Mouse (Mus musculus) cerebellum, adult 11 months (tissue): Measurements from ENCODE around the gene Dnajc19.
"Not testable (repeated sequence)": the region's sequence is repeated elsewhere in the genome, so short reads cannot be mapped to it uniquely, and the experiment has no call there.

ENCODE experiments used
- DNase-seq: peaks from one replicate; pipeline ENCODE4 v3.0.0; 2022

The Dnajc19 gene

DNA sequence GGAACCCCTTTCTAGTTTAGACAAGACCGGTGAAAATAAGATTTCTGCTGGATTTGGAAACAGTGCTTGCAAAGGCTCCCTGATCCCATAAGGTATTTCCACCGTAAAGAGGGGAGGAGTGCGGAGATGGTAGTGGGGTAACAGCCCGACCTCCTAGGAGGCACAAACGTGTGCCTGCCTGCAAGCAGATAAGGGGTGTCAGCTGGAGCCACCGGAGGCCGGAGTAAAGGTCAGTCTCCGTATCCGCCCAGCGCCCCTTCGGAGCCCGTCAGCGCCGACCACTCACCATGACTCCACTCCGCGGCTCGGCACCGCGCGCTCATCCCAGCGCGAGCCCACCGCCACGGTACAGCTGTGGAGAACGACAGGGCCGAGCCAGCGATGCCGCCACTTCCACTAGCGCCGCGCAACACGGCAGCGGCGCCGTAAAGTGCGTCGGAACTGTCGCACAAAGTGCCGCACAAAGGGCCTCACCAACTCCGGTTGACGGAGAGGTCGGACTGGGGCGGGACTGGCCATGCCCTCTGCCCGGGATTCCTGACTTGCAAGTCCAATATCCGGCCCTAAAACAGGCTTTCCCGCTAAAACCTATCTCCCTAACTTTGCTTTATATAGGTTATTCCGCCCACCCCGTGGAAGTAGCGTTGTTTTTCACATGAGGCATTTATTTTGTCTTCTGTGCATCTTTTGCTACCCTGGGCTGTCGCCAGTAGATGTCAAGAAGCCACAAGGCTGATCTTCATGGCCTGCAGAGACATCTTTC lies at the start of gene Dnajc19:
Dnajc19 (minus strand) TSS at position 422 of the 763 bp plus-strand sequence.
- DNase-seq = peak; percentile 93

DNA sequence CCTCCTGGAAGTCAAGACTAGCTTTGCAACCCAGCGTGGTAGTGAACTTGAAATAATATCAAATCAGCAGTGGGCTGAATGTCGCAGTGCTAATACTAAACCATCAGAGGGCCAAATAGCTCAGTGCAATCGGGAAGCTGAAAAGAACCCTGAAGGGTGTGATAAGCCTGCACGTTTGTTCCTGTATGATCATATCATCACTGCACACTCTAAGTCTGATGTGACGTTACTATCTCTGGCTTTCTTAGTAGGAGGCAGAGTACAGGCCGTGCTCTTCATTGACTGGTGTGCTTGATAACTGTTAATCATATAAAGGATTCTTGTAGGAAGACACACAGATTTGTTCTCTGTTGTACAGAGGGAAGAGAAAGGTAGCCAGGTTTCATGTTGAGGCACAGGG lies 48.8 kb upstream of the Dnajc19 start:
- no peak for DNase-seq

DNA sequence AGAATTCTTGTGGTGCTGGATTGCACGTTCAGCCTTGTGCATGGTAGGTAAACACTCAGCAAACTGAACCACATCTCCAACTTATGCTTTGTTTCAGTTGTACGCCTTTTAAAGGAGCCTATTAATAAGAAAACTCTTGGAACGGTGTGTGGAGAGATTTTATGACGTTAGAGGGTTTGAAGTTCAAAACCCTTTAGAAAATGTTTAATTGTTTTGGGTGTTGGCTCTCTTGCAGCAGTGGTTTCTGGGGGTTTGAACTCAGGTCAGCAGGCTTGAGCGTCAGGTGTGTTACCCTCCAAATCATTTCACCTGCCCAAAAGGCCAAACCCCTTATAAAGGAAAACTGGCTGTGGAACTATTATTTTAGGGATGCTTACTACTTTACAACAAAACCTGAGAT lies 40.2 kb upstream of the Dnajc19 start:
- no peak for DNase-seq

- DNase-seq = no peak
Observed at GRCm38 (mm10) chr3:34120791-34121190, 39.7 kb upstream of the Dnajc19 start.

DNA sequence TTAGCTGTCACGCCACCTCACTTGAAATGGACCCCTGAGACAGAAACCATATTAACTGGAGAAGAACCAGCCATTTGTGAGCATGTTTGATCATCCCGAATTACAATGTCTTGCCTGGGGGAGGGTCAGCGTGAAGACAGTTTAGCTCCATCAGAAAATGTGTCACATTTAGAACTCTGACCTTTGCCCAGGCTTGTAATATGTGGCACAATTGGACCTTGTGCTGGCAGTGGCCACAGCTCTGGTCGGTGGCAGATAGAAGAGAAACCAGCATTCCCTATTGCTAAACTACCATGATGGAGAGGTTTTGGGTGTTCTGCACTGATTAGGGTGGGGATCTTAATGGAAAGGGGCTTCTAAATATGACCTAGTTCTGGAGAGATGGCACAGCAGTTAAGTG lies 38.7 kb upstream of the Dnajc19 start:
- DNase-seq = no peak

GRCm38 (mm10) chr3:34115806-34116205 lies 34.7 kb upstream of the Dnajc19 start:
- DNase-seq = no peak

DNA sequence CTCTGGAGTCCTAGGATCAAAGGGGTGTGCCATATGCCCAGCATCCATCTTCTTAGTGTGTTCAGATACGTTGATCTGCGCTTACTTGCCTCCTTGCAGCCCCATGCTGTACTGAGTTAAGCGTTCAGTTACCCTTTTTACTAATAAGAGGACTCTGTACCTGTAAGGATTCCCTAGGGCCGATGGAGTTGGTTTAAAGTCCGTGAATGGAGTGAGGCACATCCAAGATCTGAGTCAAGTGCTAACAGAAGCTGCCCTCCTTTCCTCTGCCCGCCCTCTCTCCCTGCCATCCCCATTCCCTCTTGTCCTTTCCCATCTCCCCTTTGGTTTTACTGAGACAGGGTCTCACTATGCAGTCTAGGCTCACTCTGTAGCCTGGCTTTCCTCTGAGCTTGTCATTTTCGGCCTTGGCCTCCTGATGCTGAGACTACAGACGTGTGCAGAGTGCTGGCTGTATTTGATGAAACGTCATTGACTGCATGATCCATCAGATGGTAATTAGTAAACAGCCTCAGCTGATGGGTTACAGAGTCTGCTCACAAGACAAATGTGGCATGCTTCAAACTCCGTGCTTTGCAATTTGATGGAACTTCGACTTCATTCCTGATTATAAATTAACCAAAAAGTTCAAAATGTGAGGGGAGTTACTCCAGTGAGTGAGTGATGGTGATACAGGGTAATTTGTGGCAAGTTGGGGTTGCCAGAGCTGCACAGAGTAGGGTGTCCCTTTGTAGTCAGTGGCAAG lies 31.0 kb upstream of the Dnajc19 start:
- no peak for DNase-seq

GRCm38 (mm10) chr3:34107631-34108030 lies 26.5 kb upstream of the Dnajc19 start:
- no peak for DNase-seq

DNA sequence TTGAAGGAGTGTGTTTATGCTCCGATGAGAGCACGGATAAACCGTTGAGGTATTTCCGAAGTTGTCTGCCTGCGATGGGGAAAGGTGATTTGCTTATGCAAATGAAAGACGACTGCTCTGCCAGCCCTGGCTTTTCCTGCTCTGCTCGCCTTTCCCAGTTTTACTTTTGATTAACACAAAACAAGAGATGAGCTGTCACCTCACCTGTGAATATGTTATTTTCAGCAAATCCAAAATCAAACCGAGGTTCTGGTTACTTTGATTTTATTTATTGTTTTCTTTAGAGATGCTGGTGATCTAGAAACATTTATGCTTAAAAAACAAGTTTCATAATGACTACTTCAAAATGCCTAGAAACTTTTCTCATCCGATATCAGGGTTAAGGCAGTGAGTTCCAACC lies 25.3 kb upstream of the Dnajc19 start:
- no peak for DNase-seq

GRCm38 (mm10) chr3:34103902-34104672 lies 23.0 kb upstream of the Dnajc19 start:
- no peak for DNase-seq

- DNase-seq = no peak
Observed at GRCm38 (mm10) chr3:34102891-34103290, 21.8 kb upstream of the Dnajc19 start.

DNA sequence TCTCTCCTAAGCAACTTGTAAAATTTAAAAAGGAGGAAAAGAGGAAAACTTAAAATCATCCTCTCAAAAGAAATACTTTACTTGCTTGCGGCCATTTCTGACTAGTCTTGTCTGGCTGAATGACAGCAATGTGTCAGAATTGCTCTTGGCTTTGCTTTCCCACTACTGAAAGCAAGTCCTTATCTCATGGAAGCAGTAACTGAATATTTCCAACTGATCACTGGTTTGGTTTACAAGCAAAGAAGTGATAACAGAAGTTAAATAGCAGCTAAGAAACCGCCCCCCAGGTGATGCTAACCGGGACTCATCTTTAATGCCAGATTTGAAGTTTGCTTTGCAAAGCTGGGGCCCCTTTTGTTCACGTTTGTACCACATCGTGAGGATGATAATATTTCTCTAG lies 2.5 kb upstream of the Dnajc19 start:
- DNase-seq = no peak

DNA sequence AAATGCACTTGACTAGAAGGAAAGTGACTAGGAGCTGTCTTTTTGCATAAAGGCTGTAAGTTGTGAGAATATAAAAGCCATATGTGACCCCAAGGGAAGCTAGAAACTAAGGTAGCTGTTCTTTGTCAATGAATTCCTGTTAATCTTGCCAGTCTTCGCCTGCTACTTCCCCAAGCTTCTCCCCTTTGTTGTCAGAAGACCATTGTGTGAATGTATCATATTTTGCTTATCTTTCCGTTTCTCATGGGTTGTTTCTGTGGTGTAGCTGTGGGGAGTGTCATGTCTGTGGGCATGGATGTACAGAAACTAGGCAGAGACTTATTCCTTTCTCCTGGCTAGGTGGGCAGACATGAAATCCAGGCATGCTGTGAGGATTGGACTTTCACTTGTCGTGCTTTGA lies 808 bp upstream of the Dnajc19 start:
- DNase-seq = no peak

GRCm38 (mm10) chr3:34076058-34076759 lies 4.9 kb downstream of the Dnajc19 start:
- no peak for DNase-seq

GRCm38 (mm10) chr3:34072726-34073125 lies 8.4 kb downstream of the Dnajc19 start:
- no peak for DNase-seq

GRCm38 (mm10) chr3:34068943-34069342 lies 12.2 kb downstream of the Dnajc19 start:
- DNase-seq = not testable (repeated sequence)

DNA sequence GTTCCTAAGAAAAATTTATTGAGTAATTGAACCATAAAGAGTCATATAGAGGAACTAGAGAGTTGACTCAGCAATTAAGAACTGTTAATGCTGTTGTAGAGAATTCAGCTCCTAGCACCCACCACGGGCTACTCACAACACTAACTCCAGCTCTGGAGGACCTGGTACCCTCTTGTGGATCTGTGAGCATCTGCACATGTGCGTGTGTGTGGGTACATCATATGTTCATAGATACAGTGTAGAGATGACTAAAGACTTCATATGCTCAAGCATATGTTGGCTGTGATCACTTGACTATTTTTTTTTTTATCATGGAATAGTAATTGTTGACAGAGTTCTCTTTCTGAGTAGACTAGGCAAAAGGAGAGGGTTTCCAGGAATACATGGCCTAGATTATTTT lies 18.8 kb downstream of the Dnajc19 start:
- DNase-seq = no peak

- no peak for DNase-seq
Observed at GRCm38 (mm10) chr3:34041990-34042389, 39.1 kb downstream of the Dnajc19 start.

GRCm38 (mm10) chr3:34035706-34036105 lies 45.4 kb downstream of the Dnajc19 start:
- no peak for DNase-seq

DNA sequence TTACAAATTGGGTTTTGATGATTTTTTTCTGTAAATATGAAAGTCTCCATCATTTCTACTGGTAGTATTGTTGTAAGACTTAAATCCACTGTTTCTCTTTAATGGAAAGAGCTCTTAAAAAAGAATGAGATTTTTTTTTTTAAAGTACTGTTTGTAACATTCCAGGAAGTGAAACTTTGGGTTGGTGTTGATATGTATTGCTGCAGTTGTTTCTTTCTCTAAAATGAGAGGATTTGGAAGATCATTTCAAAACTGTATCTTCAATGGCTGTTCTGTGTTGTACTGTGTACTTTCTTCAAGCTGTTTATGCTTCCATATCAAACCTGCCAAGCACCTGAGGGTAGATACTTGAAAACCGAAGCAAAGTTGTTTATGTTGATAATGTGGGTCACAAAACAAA lies 46.3 kb downstream of the Dnajc19 start:
- DNase-seq = no peak

DNA sequence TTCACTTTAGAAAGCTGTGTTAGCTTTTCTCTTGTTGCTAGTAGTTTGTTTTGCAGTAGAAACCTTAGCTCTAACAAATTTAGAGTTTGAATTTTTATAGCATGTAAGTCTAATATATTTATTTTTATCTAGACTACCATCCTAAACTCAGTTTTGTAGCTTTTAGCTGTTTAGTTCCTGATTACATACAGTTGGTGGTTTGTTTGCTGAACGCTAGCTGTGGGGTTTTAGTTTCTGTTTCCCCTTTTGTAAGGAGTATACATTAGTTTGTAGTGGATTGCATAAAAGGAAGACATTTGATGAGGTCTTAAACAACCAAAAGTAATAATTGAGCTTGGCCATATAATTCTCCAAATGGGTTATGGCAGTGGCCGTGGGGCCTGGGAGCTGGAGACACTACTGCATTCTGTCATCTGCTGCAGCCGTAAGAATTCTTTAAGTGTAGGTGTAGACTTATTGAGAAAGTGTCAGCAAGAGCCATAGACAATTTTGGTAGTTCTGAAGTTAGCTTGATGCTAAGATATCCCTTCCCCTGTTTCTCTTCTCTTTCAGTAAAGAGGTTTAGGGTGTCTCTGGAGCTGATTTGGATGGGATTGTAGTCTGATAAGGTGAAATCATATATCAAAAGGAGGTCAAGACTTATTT lies 47.3 kb downstream of the Dnajc19 start:
- no peak for DNase-seq

DNA sequence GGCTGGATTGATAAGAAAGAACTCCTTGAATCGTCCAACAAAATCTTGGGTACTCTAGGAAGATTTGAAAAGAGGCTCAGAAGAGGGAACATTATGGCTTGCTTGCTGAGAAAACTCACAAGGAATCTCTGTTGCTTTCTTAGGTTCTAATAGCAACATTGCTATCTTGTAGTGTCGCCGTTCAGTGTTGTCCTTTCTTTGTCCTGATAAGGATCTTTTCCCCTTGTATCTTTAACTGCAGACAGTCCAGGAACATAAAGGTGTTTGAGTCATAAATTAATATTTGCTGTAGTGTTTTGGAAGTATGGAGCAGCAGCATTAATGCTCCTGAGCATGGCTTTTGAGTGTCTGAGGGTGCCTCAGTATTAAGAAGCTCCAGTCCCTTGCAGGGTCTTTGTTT lies 50.5 kb downstream of the Dnajc19 start:
- no peak for DNase-seq

DNA sequence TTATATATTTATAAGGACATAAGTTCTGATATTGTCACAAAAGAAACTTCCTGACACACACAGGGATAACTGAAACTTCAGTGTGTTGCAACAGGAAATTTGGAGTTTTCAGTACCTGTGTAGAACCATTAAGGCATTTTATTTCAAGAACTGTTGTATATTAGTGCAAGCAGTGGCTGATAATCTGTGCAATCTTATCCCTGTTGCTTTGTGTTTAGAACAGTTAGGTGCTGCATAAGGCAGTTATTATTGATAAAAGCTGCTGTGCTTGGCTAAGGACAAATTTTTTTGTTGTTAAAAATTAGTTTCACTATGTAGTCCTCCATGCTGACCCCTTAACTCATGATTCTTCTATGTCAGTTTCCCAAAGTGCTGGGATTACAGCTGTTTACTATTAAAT lies 52.2 kb downstream of the Dnajc19 start:
- DNase-seq = no peak
